Mouse (Mus musculus) heart, postnatal 10 days (tissue): ENCODE measurements around the gene Ppargc1a. TPM values are rescaled to one million over a fixed set of nuclear protein-coding genes. Genes with fewer than 3 reads are reported as not detected.

Experiments
- DNase-seq, 2 experiments: peaks; one replicate each; pipeline ENCODE4 v3.0.0; 2021
- intact Hi-C: fragments of 180-260 bp; cut with DNase I; formaldehyde crosslinking; loops from one replicate; pipeline ENCODE4 v1.15.1; 2025
- total RNA-seq, 2 experiments: library from RNA; stranded (reverse); gene quantifications; 2 replicates each; pipeline ENCODE4 v1.2.3; 2021

The Ppargc1a gene
- total RNA-seq, 2 experiments from 2014 or later: 113 to 220 TPM

DNA sequence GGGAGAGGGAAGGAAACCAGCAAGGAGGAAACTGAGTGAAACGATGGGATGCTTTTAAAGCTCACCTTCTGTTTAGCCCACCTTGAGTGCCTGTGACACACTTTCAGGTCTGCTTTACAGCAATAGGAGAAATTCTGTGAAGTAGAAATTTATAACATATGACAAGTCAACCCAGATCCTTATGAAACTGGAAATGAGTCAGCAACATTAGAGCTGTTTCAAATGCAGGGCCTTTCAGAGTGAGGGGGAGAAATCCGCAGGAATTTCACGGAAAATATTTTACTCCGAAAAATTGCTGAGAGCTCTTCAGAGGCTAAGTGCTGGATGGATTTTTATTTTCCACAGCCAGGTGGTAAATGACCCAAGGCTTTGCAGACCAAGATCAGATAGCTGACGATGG, 133.6 kb downstream of the Ppargc1a start:
- DNase-seq: no peak
- intact Hi-C loops: no loop called here

GRCm38 (mm10) chr5:51432532-51432931, 135.0 kb downstream of the Ppargc1a start:
- intact Hi-C loops: no loop called here
- no peak for DNase-seq

DNA sequence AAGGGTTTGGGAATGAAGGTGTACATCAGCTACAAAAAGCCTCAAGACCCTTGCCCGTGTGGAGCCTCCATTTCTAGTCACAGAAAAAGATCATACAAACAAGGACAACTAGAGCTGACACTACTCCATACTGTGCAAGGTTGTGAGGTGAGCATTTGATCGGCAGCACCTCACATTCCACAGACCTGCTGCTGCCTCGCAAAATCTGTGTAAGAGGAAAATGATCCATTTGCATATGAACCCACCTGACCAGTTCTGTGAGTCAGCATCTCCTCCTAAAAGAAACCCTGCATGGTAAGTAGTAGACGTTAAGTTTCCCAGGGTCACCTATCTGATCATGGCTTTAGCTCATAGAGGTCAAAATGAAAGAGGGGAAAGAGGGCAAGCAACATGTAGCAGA, 135.5 kb downstream of the Ppargc1a start:
- intact Hi-C loops: no loop called here
- DNase-seq: no peak

GRCm38 (mm10) chr5:51426406-51426805, 141.1 kb downstream of the Ppargc1a start:
- no peak for DNase-seq
- intact Hi-C loops: no loop called here

- intact Hi-C loops: no loop called here
- DNase-seq: no peak
Measured at GRCm38 (mm10) chr5:51416377-51416776, 151.1 kb downstream of the Ppargc1a start.

- intact Hi-C loops: no loop called here
- no peak for DNase-seq
Measured at GRCm38 (mm10) chr5:51415456-51415855, 152.1 kb downstream of the Ppargc1a start.

- intact Hi-C loops: no loop called here
- DNase-seq: peak; percentile 17 to 23
Measured at GRCm38 (mm10) chr5:51412303-51413117, 155.0 kb downstream of the Ppargc1a start.

- intact Hi-C loops: no loop called here
- no peak for DNase-seq
Measured at GRCm38 (mm10) chr5:51410006-51410405, 157.5 kb downstream of the Ppargc1a start.

DNA sequence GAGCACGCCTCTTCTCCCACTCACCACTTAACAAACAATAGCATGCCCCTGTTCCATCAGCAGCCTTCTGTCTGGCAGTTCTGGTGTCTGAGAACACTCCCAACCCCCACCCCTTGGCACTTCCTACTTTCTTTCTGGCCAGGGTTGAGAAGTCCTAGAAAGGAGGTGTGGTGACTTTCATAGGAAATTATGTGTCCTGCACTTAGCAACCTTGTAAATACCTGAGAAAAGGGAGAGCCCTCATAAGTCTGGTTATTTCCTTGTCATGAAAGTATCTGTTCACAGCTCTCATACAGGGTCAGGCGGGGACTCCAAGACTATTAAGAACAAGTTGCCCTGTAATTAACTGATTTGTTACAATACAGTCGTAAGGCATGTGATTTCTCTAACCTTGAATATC, 161.1 kb downstream of the Ppargc1a start:
- no peak for DNase-seq
- intact Hi-C loops: no loop called here
